Mouse (Mus musculus) right cerebral cortex, adult 2 months (tissue): ENCODE data around the gene Abcg1.

Source experiments
- DNase-seq, 2 experiments: peaks; one replicate each; pipeline ENCODE4 v3.0.0; 2021 to 2022; ENCODE audit warnings: low spot score in 2 of 2

Abcg1 gene

GRCm38 (mm10) chr17:31078581-31078980 is 21.1 kb downstream of the Abcg1 start:
- no peak for DNase-seq

GRCm38 (mm10) chr17:31079078-31079840 is 21.8 kb downstream of the Abcg1 start:
- no peak for DNase-seq

GRCm38 (mm10) chr17:31082296-31083078 is 25.0 kb downstream of the Abcg1 start:
- DNase-seq: no peak

GRCm38 (mm10) chr17:31085519-31085918 is 28.0 kb downstream of the Abcg1 start:
- DNase-seq: no peak

- no peak for DNase-seq
Measured at GRCm38 (mm10) chr17:31086196-31086595, 28.7 kb downstream of the Abcg1 start.

- no peak for DNase-seq
Measured at GRCm38 (mm10) chr17:31088711-31089110, 31.2 kb downstream of the Abcg1 start.

GRCm38 (mm10) chr17:31089848-31090247 is 32.4 kb downstream of the Abcg1 start:
- DNase-seq: no peak

- peak in 1 of 2 experiments; percentile 21 for DNase-seq
Measured at GRCm38 (mm10) chr17:31091023-31091735, 33.7 kb downstream of the Abcg1 start.

- DNase-seq: no peak
Measured at GRCm38 (mm10) chr17:31094781-31095180, 37.3 kb downstream of the Abcg1 start.

GRCm38 (mm10) chr17:31095570-31095969 is 38.1 kb downstream of the Abcg1 start:
- no peak for DNase-seq

- DNase-seq: no peak
Measured at GRCm38 (mm10) chr17:31096893-31097292, 39.4 kb downstream of the Abcg1 start.

GRCm38 (mm10) chr17:31098788-31099187 is 41.3 kb downstream of the Abcg1 start:
- DNase-seq: no peak

- no peak for DNase-seq
Measured at GRCm38 (mm10) chr17:31103007-31103570, 45.6 kb downstream of the Abcg1 start.

- DNase-seq: no peak
Measured at GRCm38 (mm10) chr17:31103823-31104222, 46.3 kb downstream of the Abcg1 start.

- no peak for DNase-seq
Measured at GRCm38 (mm10) chr17:31108388-31108787, 50.9 kb downstream of the Abcg1 start.

- DNase-seq: no peak
Measured at GRCm38 (mm10) chr17:31113191-31113856, 55.8 kb downstream of the Abcg1 start.

GRCm38 (mm10) chr17:31116063-31116462 is 58.6 kb downstream of the Abcg1 start:
- no peak for DNase-seq

GRCm38 (mm10) chr17:31117946-31118345 is 60.5 kb downstream of the Abcg1 start:
- no peak for DNase-seq

- DNase-seq: peak; percentile 84 to 91
Measured at GRCm38 (mm10) chr17:31119429-31119828, 62.0 kb downstream of the Abcg1 start.

GRCm38 (mm10) chr17:31121975-31122374 is 64.5 kb downstream of the Abcg1 start:
- DNase-seq: peak; percentile 37 to 56

GRCm38 (mm10) chr17:31125548-31126266 is 68.2 kb downstream of the Abcg1 start:
- DNase-seq: peak; percentile 39 to 50
